In genomic region chr2:17742051-17742763, GRCm38 (mm10) we compare ENCODE assay signal across 8 mouse cellular contexts. TPM values are rescaled to one million over a fixed set of nuclear protein-coding genes. Genes with fewer than 3 reads are reported as not detected.
DNase-seq lines count a peak whose midpoint lies in the region; ATAC-seq lines count a peak whose summit lies in the region.

No protein-coding gene starts in this region.

- H3K27ac ChIP-seq in heart, embryonic 16.5 days (ENCODE audit: low read length), result no peak overlapping the region
- H3K27ac ChIP-seq in liver, embryonic 15.5 days (replicated peaks), result no peak overlapping the region

- peaks cover 6% of the 10 kb centered on the region for H3K4me1 ChIP-seq in heart, embryonic 16.5 days (ENCODE audit: control insufficient read depth, insufficient read depth, low read length)
- H3K4me1 ChIP-seq in liver, embryonic 15.5 days (replicated peaks), result peaks cover 6% of the 10 kb centered on the region

- WGBS in heart, embryonic 16.5 days, result 25% methylated on average over 11 of the region's 11 CpGs
- 4% methylated on average over 11 of the region's 11 CpGs for WGBS in liver, embryonic 15.5 days (ENCODE audit: insufficient replicate concordance)

- H3K9me3 ChIP-seq in heart, embryonic 16.5 days (replicated peaks; ENCODE audit: control insufficient read depth, low read length), result no peaks in the 10 kb centered on the region
- no peaks in the 10 kb centered on the region for H3K9me3 ChIP-seq in liver, embryonic 15.5 days (replicated peaks)

- H3K4me3 ChIP-seq in heart, embryonic 16.5 days (ENCODE audit: low read length), result peak overlapping the region; percentile 51
- H3K4me3 ChIP-seq in liver, embryonic 15.5 days (replicated peaks), result peak overlapping the region; percentile 23; the same call in 1 of the 2 replicates

- H3K36me3 ChIP-seq in heart, embryonic 16.5 days (ENCODE audit: control insufficient read depth, insufficient read depth), result no peaks in the 10 kb centered on the region
- no peaks in the 10 kb centered on the region for H3K36me3 ChIP-seq in liver, embryonic 15.5 days (replicated peaks)

- ATAC-seq in heart, embryonic 16.5 days (replicated peaks; ENCODE audit: extremely low read depth, insufficient read depth, low FRiP score), result no peak
- no peak for ATAC-seq in liver, embryonic 15.5 days (ENCODE audit: insufficient read depth)

- H3K9ac ChIP-seq in heart, embryonic 16.5 days (ENCODE audit: low read length), result peak overlapping the region; percentile 42
- no peak overlapping the region for H3K9ac ChIP-seq in liver, embryonic 15.5 days

- H3K27me3 ChIP-seq in heart, embryonic 16.5 days (ENCODE audit: control insufficient read depth, insufficient read depth, low read length), result no peaks in the 10 kb centered on the region
- H3K27me3 ChIP-seq in liver, embryonic 15.5 days, result no peaks in the 10 kb centered on the region; the same call in 1 of the 2 replicates

- DNase-seq in adrenal gland, postnatal 10 days, result peak; percentile 5
- no peak for DNase-seq in adrenal gland, postnatal 25 days
- DNase-seq in ZHBTc4 (ENCODE audit: low read depth, low spot score), result peak; percentile 85
- peak; percentile 37 for DNase-seq in retina, embryonic 14.5 days (ENCODE audit: low spot score)
- DNase-seq in right cerebral cortex, adult 2 months (ENCODE audit: low spot score in 2 of 2), result no peak
- DNase-seq in urinary bladder, postnatal 36 days (ENCODE audit: low spot score in 2 of 2), result no peak

- peak overlapping the region; percentile 74 for H3K4me2 ChIP-seq in heart, embryonic 16.5 days (ENCODE audit: low read depth, low read length)
- H3K4me2 ChIP-seq in liver, embryonic 15.5 days, result peak overlapping the region; percentile 53

RNA-seq across cellular contexts. Expression of gene Nebl, which starts 10.9 kb away (rescaled TPM):
- total RNA-seq in adrenal gland, postnatal 10 days (2021), result 1 to 10 TPM; 5.2 to 5.4 TPM
- 7.4 and 9.9 TPM in 2 replicates for total RNA-seq in adrenal gland, postnatal 25 days (2021)
- 248 and 258 TPM in 2 replicates for polyA plus RNA-seq in heart, embryonic 16.5 days (2015; fragmentation: Nextera tagmentation; extraction: Ambion mirVana)
- polyA plus RNA-seq in liver, embryonic 15.5 days (2015; fragmentation: Nextera tagmentation; extraction: Ambion mirVana), result 0.30 and 0.35 TPM in 2 replicates

Comparison
In these comparisons a context has a peak if more than half of its experiments do, and no peak if none do; other contexts are left out.
1. DNase-seq: peak in adrenal gland, postnatal 10 days (single experiment), ZHBTc4 (single experiment) and retina, embryonic 14.5 days (single experiment); none in adrenal gland, postnatal 25 days (single experiment), right cerebral cortex, adult 2 months (0 of 2) and urinary bladder, postnatal 36 days (0 of 2).